Mouse (Mus musculus) intestine, embryonic 14.5 days (tissue): ENCODE measurements around the gene Gm1110. TPM values are rescaled to one million over a fixed set of nuclear protein-coding genes. Genes with fewer than 3 reads are reported as not detected.
"Not testable (repeated sequence)": the region's sequence is repeated elsewhere in the genome, so short reads cannot be mapped to it uniquely, and the experiment has no call there.

Experiments
- ATAC-seq: fragments of 200-750 bp; cut with Nextera tagmentation; replicated peaks from 2 replicates; pipeline ENCODE4 v1.8.0; 2017; ENCODE audit warnings: low read depth, moderate number of reproducible peaks, moderate TSS enrichment, moderate library complexity; ENCODE audit not compliant: low FRiP score, low TSS enrichment
- DNase-seq: peaks from one replicate; pipeline ENCODE4 v3.0.0-alpha.2; 2018; ENCODE audit warnings: low spot score
- H3K27ac ChIP-seq: fragments of 300-500 bp; sonication (generic); 2 replicates; pipeline ENCODE4 v1.5.1; 2014; ENCODE audit warnings: low read depth, mild to moderate bottlenecking, control low read depth
- H3K27me3 ChIP-seq: fragments of 300-500 bp; sonication (generic); replicated peaks from 2 replicates; pipeline ENCODE4 v1.6.1; 2014; ENCODE audit warnings: low read length, control low read depth; ENCODE audit not compliant: control insufficient read depth, insufficient read depth
- H3K36me3 ChIP-seq: fragments of 300-500 bp; sonication (generic); 2 replicates; pipeline ENCODE4 v1.6.1; 2014; ENCODE audit warnings: low read length, control low read depth; ENCODE audit not compliant: control insufficient read depth, insufficient read depth
- H3K4me1 ChIP-seq: fragments of 300-500 bp; sonication (generic); replicated peaks from 2 replicates; pipeline ENCODE4 v1.6.1; 2014; ENCODE audit warnings: low read length, control low read depth, mixed read lengths; ENCODE audit not compliant: control insufficient read depth, insufficient read depth
- H3K4me2 ChIP-seq: fragments of 300-500 bp; sonication (generic); 2 replicates; pipeline ENCODE4 v1.6.1; 2014; ENCODE audit warnings: low read length
- H3K4me3 ChIP-seq: fragments of 300-500 bp; sonication (generic); 2 replicates; pipeline ENCODE4 v1.5.1; 2014; ENCODE audit warnings: low read depth, low read length, control low read depth, mixed read lengths
- H3K9ac ChIP-seq: fragments of 300-500 bp; sonication (generic); 2 replicates; pipeline ENCODE4 v1.6.1; 2014; ENCODE audit warnings: mild to moderate bottlenecking, low read length
- H3K9me3 ChIP-seq: fragments of 300-500 bp; sonication (generic); 2 replicates; pipeline ENCODE4 v1.6.1; 2016; ENCODE audit warnings: low read length, control low read depth; ENCODE audit not compliant: control insufficient read depth
- WGBS: fragments of 180-500 bp; shearing (Covaris S2); extraction: QIAGEN DNeasy Blood & Tissue Kit; methylation state at CpG from one replicate; pipeline ENCODE4 v1.1.7; 2014; 5-methylcytosine and 5-hydroxymethylcytosine counted together
- polyA plus RNA-seq: library from polyadenylated mRNA; unstranded; fragments of >200 nt; fragmentation: Nextera tagmentation; extraction: Ambion mirVana; gene quantifications from 2 replicates; pipeline ENCODE4 v1.2.1, GENCODE M21; 2014

Gm1110 gene
- polyA plus RNA-seq, result not detected in 2 replicates

GRCm38 (mm10) chr9:26922909-26923526, at the start of gene Gm1110:
Gene Gm1110 (minus strand): TSS chr9:26923111.
- H3K9ac ChIP-seq, result no peak within 1 kb of the TSS
- no peak for ATAC-seq
- H3K4me3 ChIP-seq, result no peak within 1 kb of the TSS
- H3K36me3 ChIP-seq, result no peaks in the 10 kb centered on the region
- H3K27me3 ChIP-seq, result no peaks in the 10 kb centered on the region
- no peaks in the 10 kb centered on the region for H3K9me3 ChIP-seq
- no peak within 1 kb of the TSS for H3K4me2 ChIP-seq
- no peak within 1 kb of the TSS for H3K27ac ChIP-seq
- DNase-seq, result no peak
- WGBS, result 67% methylated on average over 13 of the region's 13 CpGs
- no peaks in the 10 kb centered on the region for H3K4me1 ChIP-seq

- Histone ChIP-seq H3K36me3 (no peaks in the 10 kb centered on the region), H3K4me1 (no peaks in the 10 kb centered on the region), H3K4me3 (no peak overlapping the region), H3K27ac (no peak overlapping the region), H3K4me2 (no peak overlapping the region), H3K9ac (no peak overlapping the region), H3K27me3 (no peaks in the 10 kb centered on the region), H3K9me3 (no peaks in the 10 kb centered on the region; the same call in 1 of the 2 replicates)
- DNase-seq (no peak), ATAC-seq (no peak)
- WGBS, result 65% methylated on average over 2 of the region's 2 CpGs
These were observed 24.9 kb upstream of the Gm1110 start for GRCm38 (mm10) chr9:26947790-26948189.

- H3K36me3 ChIP-seq, result no peaks in the 10 kb centered on the region
- H3K9ac ChIP-seq, result no peak overlapping the region
- DNase-seq (no peak), ATAC-seq (no peak)
- 63% methylated on average over 3 of the region's 3 CpGs for WGBS
- no peak overlapping the region for H3K27ac ChIP-seq
- no peak overlapping the region for H3K4me3 ChIP-seq
- H3K4me2 ChIP-seq, result no peak overlapping the region
- H3K4me1 ChIP-seq, result no peaks in the 10 kb centered on the region
- no peaks in the 10 kb centered on the region for H3K9me3 ChIP-seq
- no peaks in the 10 kb centered on the region for H3K27me3 ChIP-seq
These were observed 1.2 kb upstream of the Gm1110 start for GRCm38 (mm10) chr9:26924146-26924545.

GRCm38 (mm10) chr9:26919778-26920177, 3.1 kb downstream of the Gm1110 start:
- DNase-seq, result no peak
- Histone ChIP-seq H3K4me1 (no peaks in the 10 kb centered on the region), H3K36me3 (no peaks in the 10 kb centered on the region), H3K27ac (no peak overlapping the region), H3K4me3 (no peak overlapping the region), H3K9me3 (no peaks in the 10 kb centered on the region), H3K4me2 (no peak overlapping the region), H3K27me3 (no peaks in the 10 kb centered on the region), H3K9ac (no peak overlapping the region)
- no peak for ATAC-seq
- WGBS, result 90% methylated on average over 2 of the region's 2 CpGs

GRCm38 (mm10) chr9:26913150-26913549, 9.8 kb downstream of the Gm1110 start:
- Histone ChIP-seq H3K9me3 (no peaks in the 10 kb centered on the region), H3K27ac (no peak overlapping the region), H3K36me3 (no peaks in the 10 kb centered on the region), H3K9ac (no peak overlapping the region), H3K4me2 (no peak overlapping the region), H3K4me1 (no peaks in the 10 kb centered on the region), H3K27me3 (no peaks in the 10 kb centered on the region), H3K4me3 (no peak overlapping the region)
- DNase-seq (no peak), ATAC-seq (no peak)
- 78% methylated on average over 4 of the region's 4 CpGs for WGBS

- Histone ChIP-seq H3K36me3 (no peaks in the 10 kb centered on the region), H3K9me3 (no peaks in the 10 kb centered on the region), H3K27ac (no peak overlapping the region), H3K4me2 (no peak overlapping the region), H3K4me1 (no peaks in the 10 kb centered on the region), H3K9ac (no peak overlapping the region), H3K27me3 (no peaks in the 10 kb centered on the region), H3K4me3 (no peak overlapping the region)
- ATAC-seq (no peak), DNase-seq (no peak)
- 92% methylated on average over 1 of the region's 1 CpGs for WGBS
These were observed 11.7 kb downstream of the Gm1110 start for GRCm38 (mm10) chr9:26911251-26911650.

- H3K4me1 ChIP-seq, H3K27me3 ChIP-seq, H3K4me2 ChIP-seq, H3K4me3 ChIP-seq, H3K9ac ChIP-seq, H3K27ac ChIP-seq, DNase-seq, H3K36me3 ChIP-seq, H3K9me3 ChIP-seq, ATAC-seq: not testable (repeated sequence)
- WGBS, result 76% methylated on average over 7 of the region's 7 CpGs
These were observed 53.1 kb downstream of the Gm1110 start for GRCm38 (mm10) chr9:26869856-26870255.

- no peaks in the 10 kb centered on the region for H3K4me1 ChIP-seq
- H3K36me3 ChIP-seq, result no peaks in the 10 kb centered on the region
- ATAC-seq (no peak), DNase-seq (no peak)
- H3K27ac ChIP-seq, result no peak within 1 kb of the TSS
- WGBS, result 69% methylated on average over 5 of the region's 5 CpGs
- no peaks in the 10 kb centered on the region for H3K9me3 ChIP-seq
- no peak within 1 kb of the TSS for H3K4me3 ChIP-seq
- H3K4me2 ChIP-seq, result no peak within 1 kb of the TSS
- H3K9ac ChIP-seq, result no peak within 1 kb of the TSS
- no peaks in the 10 kb centered on the region for H3K27me3 ChIP-seq
These were observed 62.2 kb downstream of the Gm1110 start, which contains the start of gene Glb1l3 for GRCm38 (mm10) chr9:26860751-26861150. Gene Glb1l3 (minus strand): TSS chr9:26860890.

- no peak for ATAC-seq
- Histone ChIP-seq H3K36me3 (no peaks in the 10 kb centered on the region), H3K4me2 (no peak overlapping the region), H3K9me3 (no peaks in the 10 kb centered on the region), H3K9ac (no peak overlapping the region), H3K4me3 (no peak overlapping the region), H3K27me3 (no peaks in the 10 kb centered on the region), H3K4me1 (no peaks in the 10 kb centered on the region), H3K27ac (no peak overlapping the region)
- 65% methylated on average over 3 of the region's 3 CpGs for WGBS
- no peak for DNase-seq
These were observed 91.8 kb downstream of the Gm1110 start for GRCm38 (mm10) chr9:26831089-26831488.
